Mouse (Mus musculus) bone marrow, adult 2 months (tissue): Measurements from ENCODE around the gene Mfsd14a.

Experiments
- CTCF ChIP-seq: fragments of 200-500 bp; IDR thresholded peaks from 2 replicates; pipeline ENCODE4 v1.5.1; 2011; ENCODE audit warnings: low read length, control low read depth; ENCODE audit not compliant: control insufficient read depth, insufficient read depth
- POLR2A ChIP-seq: fragments of 200-500 bp; IDR thresholded peaks from 2 replicates; pipeline ENCODE4 v1.6.1; 2011; ENCODE audit warnings: low read depth, mild to moderate bottlenecking, control low read depth, low read length, borderline replicate concordance; ENCODE audit not compliant: control insufficient read depth

GRCm38 (mm10) chr3:116653278-116653945 is 9.1 kb downstream of the Mfsd14a start:
- no peak for TF ChIP-seq CTCF
- no peak for TF ChIP-seq POLR2A
